Mouse (Mus musculus) subcutaneous adipose tissue, adult 2 months (tissue): Measurements from ENCODE around the gene Dars2. TPM values are rescaled to one million over a fixed set of nuclear protein-coding genes. Genes with fewer than 3 reads are reported as not detected.

Experiments
- polyA plus RNA-seq: library from polyadenylated mRNA; depleted of rRNA; stranded (reverse); fragments of >200 nt; gene quantifications from 2 replicates; pipeline ENCODE4 v1.2.3, GENCODE M21; 2012; ENCODE audit warnings: low replicate concordance; rRNA removed

The Dars2 gene
- 22.1 and 27.2 TPM in 2 replicates for polyA plus RNA-seq

GRCm38 (mm10) chr1:161070352-161071271 lies at the start of gene Dars2, which contains the start of gene Cenpl:
Gene Dars2 (minus strand): TSS chr1:161070658.
Gene Cenpl (plus strand): TSS chr1:161070713.

GRCm38 (mm10) chr1:161034435-161035280 lies 35.8 kb downstream of the Dars2 start, which contains the start of gene Zbtb37:
Gene Zbtb37 (minus strand): TSS chr1:161034849.

Other genes with a start within 250 kb of the Dars2 start
- 17.3 and 27.5 TPM in 2 replicates for gene Rc3h1, start 164.2 kb downstream of the Dars2 start, polyA plus RNA-seq
- 0.52 and 1.9 TPM in 2 replicates for gene Serpinc1, start 92.1 kb downstream of the Dars2 start, polyA plus RNA-seq
- 2.3 and 3.6 TPM in 2 replicates for gene Zbtb37, start 35.8 kb downstream of the Dars2 start, polyA plus RNA-seq
- gene Cenpl, start 55 bp upstream of the Dars2 start, polyA plus RNA-seq: 1.3 and 1.8 TPM in 2 replicates
- gene Klhl20, start 60.9 kb upstream of the Dars2 start, polyA plus RNA-seq: 9.4 and 12.8 TPM in 2 replicates
- 0.15 TPM in 1 of 2 replicates, not detected in the other for gene Ankrd45, start 72.0 kb upstream of the Dars2 start, polyA plus RNA-seq
- gene Tex50, start 88.7 kb upstream of the Dars2 start, polyA plus RNA-seq: not detected in 2 replicates
- gene Prdx6, start 180.6 kb upstream of the Dars2 start, polyA plus RNA-seq: 132 and 406 TPM in 2 replicates